Mouse (Mus musculus) lung, postnatal 0 days (tissue): ENCODE measurements around the gene Eef1a2. TPM values are rescaled to one million over a fixed set of nuclear protein-coding genes. Genes with fewer than 3 reads are reported as not detected.

Source experiments
- ATAC-seq: fragments of 200-750 bp; cut with Nextera tagmentation; 2 replicates; pipeline ENCODE4 v1.8.0; 2017; ENCODE audit warnings: moderate library complexity
- DNase-seq: peaks from one replicate; pipeline ENCODE4 v3.0.0-alpha.2; 2016; ENCODE audit warnings: low spot score
- H3K27ac ChIP-seq: fragments of 300-500 bp; sonication (generic); 2 replicates; pipeline ENCODE4 v1.5.1; 2014; ENCODE audit warnings: antibody characterized with exemption, mild to moderate bottlenecking, low read length, mixed read lengths
- H3K27me3 ChIP-seq: fragments of 300-500 bp; sonication (generic); replicated peaks from 2 replicates; pipeline ENCODE4 v1.6.1; 2014; ENCODE audit warnings: low read length, mixed read lengths; ENCODE audit not compliant: insufficient read depth
- H3K36me3 ChIP-seq: fragments of 300-500 bp; sonication (generic); 2 replicates; pipeline ENCODE4 v1.6.1; 2014; ENCODE audit warnings: low read length, mixed read lengths; ENCODE audit not compliant: insufficient read depth
- H3K4me1 ChIP-seq: fragments of 300-500 bp; sonication (generic); 2 replicates; pipeline ENCODE4 v1.6.1; 2014; ENCODE audit warnings: antibody characterized with exemption, low read depth, low read length, mixed read lengths; ENCODE audit not compliant: insufficient read depth
- H3K4me2 ChIP-seq: fragments of 300-500 bp; sonication (generic); replicated peaks from 2 replicates; pipeline ENCODE4 v1.6.1; 2014; ENCODE audit warnings: low read depth, mild to moderate bottlenecking, low read length, moderate library complexity, mixed read lengths
- H3K4me3 ChIP-seq: fragments of 300-500 bp; sonication (generic); 2 replicates; pipeline ENCODE4 v1.5.1; 2014; ENCODE audit warnings: low read depth, low read length
- H3K9ac ChIP-seq: fragments of 300-500 bp; sonication (generic); replicated peaks from 2 replicates; pipeline ENCODE4 v1.6.1; 2014; ENCODE audit warnings: low read depth, mild to moderate bottlenecking
- H3K9me3 ChIP-seq: fragments of 300-500 bp; sonication (generic); 2 replicates; pipeline ENCODE4 v1.6.1; 2016; ENCODE audit warnings: low read length, mixed read lengths
- CTCF ChIP-seq: IDR thresholded peaks from 2 replicates; pipeline ENCODE4 v1.5.1; 2016; ENCODE audit warnings: antibody characterized with exemption, mild to moderate bottlenecking
- EP300 ChIP-seq: IDR thresholded peaks from 2 replicates; pipeline ENCODE4 v1.6.1; 2016; ENCODE audit warnings: antibody characterized with exemption, mild to moderate bottlenecking, control low read depth
- WGBS: fragments of 180-500 bp; shearing (Covaris S2); extraction: QIAGEN DNeasy Blood & Tissue Kit; methylation state at CpG from one replicate; pipeline ENCODE4 v1.1.7; 2014; 5-methylcytosine and 5-hydroxymethylcytosine counted together
- polyA plus RNA-seq: library from polyadenylated mRNA; unstranded; fragments of >200 nt; fragmentation: Nextera tagmentation; extraction: Ambion mirVana; gene quantifications from 2 replicates; pipeline ENCODE4 v1.2.1, GENCODE M21; 2015

Eef1a2 gene
- polyA plus RNA-seq, 1 experiment from 2014 or later, result 0.14 TPM

- Histone ChIP-seq H3K36me3 (no peaks in the 10 kb centered on the region), H3K4me1 (0 out of 2 replicates have a peak, but pooled peaks cover 3% of the 10 kb centered on the region), H3K9me3 (no peaks in the 10 kb centered on the region), H3K27ac (no peak overlapping the region), H3K27me3 (no peaks in the 10 kb centered on the region), H3K4me3 (no peak overlapping the region), H3K9ac (no peak overlapping the region), H3K4me2 (no peak overlapping the region)
- 69% methylated on average over 2 of the region's 2 CpGs for WGBS
- TF ChIP-seq CTCF (no peak), EP300 (no peak)
- DNase-seq, result no peak
- no peak for ATAC-seq
Observed at GRCm38 (mm10) chr2:181143509-181144276, 13.1 kb downstream of the Eef1a2 start.

- Histone ChIP-seq H3K4me2 (no peak overlapping the region), H3K4me1 (no peaks in the 10 kb centered on the region), H3K9ac (no peak overlapping the region), H3K27me3 (no peaks in the 10 kb centered on the region), H3K9me3 (no peaks in the 10 kb centered on the region), H3K36me3 (no peaks in the 10 kb centered on the region), H3K4me3 (no peak overlapping the region), H3K27ac (no peak overlapping the region)
- 56% methylated on average over 8 of the region's 8 CpGs for WGBS
- TF ChIP-seq CTCF (no peak), EP300 (no peak)
- no peak for DNase-seq
- no peak for ATAC-seq
Observed at GRCm38 (mm10) chr2:181142703-181143135, 14.1 kb downstream of the Eef1a2 start.

DNA sequence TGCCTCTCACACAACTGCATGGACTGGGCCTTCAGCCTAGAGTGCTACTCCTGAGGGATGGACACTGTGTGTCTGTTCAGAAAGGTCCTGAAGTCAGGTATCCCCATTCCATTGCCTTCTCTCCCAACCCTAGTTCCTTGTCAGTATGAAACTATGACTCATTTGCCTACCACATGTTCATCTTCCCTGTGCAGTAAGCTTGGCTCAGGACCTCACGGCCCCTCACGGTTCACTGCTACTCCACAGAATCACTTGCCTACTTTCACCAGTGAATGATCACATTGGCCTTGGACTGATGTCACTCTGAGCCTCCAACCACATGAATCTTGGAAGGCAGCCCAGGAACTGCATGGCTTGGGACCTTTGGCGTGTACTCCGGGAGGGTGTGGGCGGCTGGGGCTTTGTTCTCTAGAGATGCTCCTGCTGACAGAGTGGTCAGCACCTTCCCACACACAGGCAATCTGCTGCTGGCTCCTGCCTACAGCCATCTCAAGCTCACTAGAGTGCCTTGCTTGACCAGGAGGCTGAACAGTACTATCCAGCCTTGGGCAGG, 17.1 kb downstream of the Eef1a2 start:
- Histone ChIP-seq H3K4me2 (no peak overlapping the region), H3K9me3 (no peaks in the 10 kb centered on the region), H3K9ac (no peak overlapping the region), H3K27me3 (peaks cover 14% of the 10 kb centered on the region), H3K4me1 (0 out of 2 replicates have a peak, but pooled peaks cover 2% of the 10 kb centered on the region), H3K27ac (no peak overlapping the region), H3K4me3 (no peak overlapping the region), H3K36me3 (no peaks in the 10 kb centered on the region)
- no peak for TF ChIP-seq EP300
- TF ChIP-seq CTCF, result no peak
- WGBS, result 81% methylated on average over 5 of the region's 5 CpGs
- DNase-seq, result no peak
- no peak for ATAC-seq

GRCm38 (mm10) chr2:181136934-181137333, 19.9 kb downstream of the Eef1a2 start:
- peak; percentile 64 for DNase-seq
- Histone ChIP-seq H3K27ac (no peak overlapping the region), H3K4me3 (no peak overlapping the region), H3K27me3 (peaks cover 30% of the 10 kb centered on the region), H3K9me3 (no peaks in the 10 kb centered on the region), H3K36me3 (no peaks in the 10 kb centered on the region), H3K4me2 (no peak overlapping the region), H3K4me1 (0 out of 2 replicates have a peak, but pooled peaks cover 4% of the 10 kb centered on the region), H3K9ac (no peak overlapping the region)
- 0% methylated on average over 6 of the region's 6 CpGs for WGBS
- ATAC-seq, result no peak
- TF ChIP-seq EP300 (no peak), CTCF (no peak)

GRCm38 (mm10) chr2:181135446-181135818, 21.4 kb downstream of the Eef1a2 start:
- Histone ChIP-seq H3K9me3 (no peaks in the 10 kb centered on the region), H3K4me2 (no peak overlapping the region), H3K4me3 (no peak overlapping the region), H3K27me3 (peaks cover 30% of the 10 kb centered on the region), H3K27ac (no peak overlapping the region), H3K9ac (no peak overlapping the region), H3K36me3 (no peaks in the 10 kb centered on the region), H3K4me1 (0 out of 2 replicates have a peak, but pooled peaks cover 4% of the 10 kb centered on the region)
- WGBS, result 6% methylated on average over 4 of the region's 4 CpGs
- no peak for DNase-seq
- no peak for ATAC-seq
- no peak for TF ChIP-seq EP300
- TF ChIP-seq CTCF, result no peak

GRCm38 (mm10) chr2:181134591-181135445, 22.0 kb downstream of the Eef1a2 start, which contains the start of gene Kcnq2:
Gene Kcnq2, minus strand, starts transcription at chr2:181135300.
- Histone ChIP-seq H3K4me3 (peak within 1 kb of the TSS; percentile 19; the same call in 1 of the 2 replicates), H3K9me3 (no peaks in the 10 kb centered on the region), H3K9ac (no peak within 1 kb of the TSS), H3K27me3 (peaks cover 30% of the 10 kb centered on the region), H3K27ac (no peak within 1 kb of the TSS), H3K36me3 (no peaks in the 10 kb centered on the region), H3K4me1 (0 out of 2 replicates have a peak, but pooled peaks cover 4% of the 10 kb centered on the region), H3K4me2 (peak within 1 kb of the TSS; percentile 39)
- ATAC-seq (no peak), DNase-seq (no peak)
- under 1% methylated on average over 83 of the region's 104 CpGs for WGBS
- TF ChIP-seq EP300, result no peak
- TF ChIP-seq CTCF, result no peak
